In genomic region chr13:38579971-38580600, GRCm38 (mm10) we compare ENCODE assay signal across 9 mouse cellular contexts. TPM values are rescaled to one million over a fixed set of nuclear protein-coding genes. Genes with fewer than 3 reads are reported as not detected.
DNase-seq lines count a peak whose midpoint lies in the region; ATAC-seq and TF ChIP-seq lines count a peak whose summit lies in the region.
"Had no signal": no experiment of that assay in that cellular context is flagged by ENCODE, and none has a peak within 500 bp of the region (broad histone marks: within the 10 kb centered on the region; RNA-seq: fewer than 3 reads in every experiment).

No protein-coding gene starts in this region.

- no peak for DNase-seq in kidney, postnatal 25 days
- no peak for DNase-seq in liver, adult 2 months (ENCODE audit: extremely low read depth, low read depth, low spot score)
- DNase-seq in lung, postnatal 4 days, result peak; percentile 69 to 92
- DNase-seq in frontal cortex, postnatal 25 days (ENCODE audit: low spot score in 2 of 2), result no peak
- DNase-seq in forebrain, embryonic 11.5 days (ENCODE audit: low spot score), result no peak

- no peaks in the 10 kb centered on the region for H3K79me2 ChIP-seq in liver, adult 2 months (ENCODE audit: control insufficient read depth, insufficient read depth, low read length)

- 72% methylated on average over 25 of the region's 25 CpGs for WGBS in kidney, embryonic 16.5 days
- WGBS in heart, embryonic 12.5 days, result 17% methylated on average over 25 of the region's 25 CpGs
- WGBS in liver, adult 2 months, result 41% methylated on average over 25 of the region's 25 CpGs
- WGBS in forebrain, embryonic 11.5 days, result 87% methylated on average over 25 of the region's 25 CpGs

- no peaks in the 10 kb centered on the region for H3K27me3 ChIP-seq in kidney, embryonic 16.5 days (ENCODE audit: insufficient read depth, low read length)
- no peaks in the 10 kb centered on the region for H3K27me3 ChIP-seq in heart, embryonic 12.5 days (replicated peaks)
- H3K27me3 ChIP-seq in liver, adult 2 months (ENCODE audit: control insufficient read depth, insufficient read depth, low read length), result no peaks in the 10 kb centered on the region
- H3K27me3 ChIP-seq in forebrain, embryonic 11.5 days (ENCODE audit: control insufficient read depth, insufficient read depth, low read length), result no peaks in the 10 kb centered on the region
- H3K27me3 ChIP-seq: midbrain, embryonic 15.5 days had no signal

- ATAC-seq in kidney, embryonic 16.5 days (ENCODE audit: low FRiP score, low TSS enrichment), result no peak
- peak; percentile 77 for ATAC-seq in heart, embryonic 12.5 days (ENCODE audit: insufficient number of reproducible peaks, low FRiP score)
- ATAC-seq in inflammation-experienced regulatory T-cells, adult 6 months, result no peak
- no peak for ATAC-seq in forebrain, embryonic 11.5 days (replicated peaks; ENCODE audit: low FRiP score)
- ATAC-seq: midbrain, embryonic 15.5 days had no signal

- no peaks in the 10 kb centered on the region for H3K9me3 ChIP-seq in kidney, embryonic 16.5 days (ENCODE audit: low read length)
- H3K9me3 ChIP-seq in heart, embryonic 12.5 days (replicated peaks), result 0 out of 2 replicates have a peak, but pooled peaks cover 5% of the 10 kb centered on the region
- H3K9me3 ChIP-seq in forebrain, embryonic 11.5 days (ENCODE audit: control insufficient read depth, low read length), result no peaks in the 10 kb centered on the region
- H3K9me3 ChIP-seq: midbrain, embryonic 15.5 days had no signal

- H3K27ac ChIP-seq in kidney, embryonic 16.5 days (ENCODE audit: low read length), result no peak overlapping the region
- peak overlapping the region; percentile 52 for H3K27ac ChIP-seq in heart, embryonic 12.5 days (ENCODE audit: poor library complexity, severe bottlenecking)
- peak overlapping the region; percentile 33; the same call in 1 of the 2 replicates for H3K27ac ChIP-seq in liver, adult 2 months (replicated peaks; ENCODE audit: insufficient read depth, low read depth, low read length)
- no peak overlapping the region for H3K27ac ChIP-seq in forebrain, embryonic 11.5 days (ENCODE audit: low read depth, low read length)
- H3K27ac ChIP-seq: midbrain, embryonic 15.5 days had no signal

- no peaks in the 10 kb centered on the region for H3K36me3 ChIP-seq in kidney, embryonic 16.5 days (ENCODE audit: insufficient read depth, low read length)
- H3K36me3 ChIP-seq in heart, embryonic 12.5 days, result no peaks in the 10 kb centered on the region
- H3K36me3 ChIP-seq in liver, adult 2 months (ENCODE audit: control insufficient read depth, insufficient read depth, low read length), result no peaks in the 10 kb centered on the region
- H3K36me3 ChIP-seq in forebrain, embryonic 11.5 days (ENCODE audit: control insufficient read depth, insufficient read depth, low read length), result no peaks in the 10 kb centered on the region
- H3K36me3 ChIP-seq: midbrain, embryonic 15.5 days had no signal

- H3K9ac ChIP-seq in kidney, embryonic 16.5 days (replicated peaks; ENCODE audit: low read length), result no peak overlapping the region
- H3K9ac ChIP-seq in heart, embryonic 12.5 days, result no peak overlapping the region; the same call in 1 of the 2 replicates
- no peak overlapping the region for H3K9ac ChIP-seq in liver, adult 2 months (ENCODE audit: low read depth, low read length)
- no peak overlapping the region for H3K9ac ChIP-seq in forebrain, embryonic 11.5 days (ENCODE audit: low read length)
- H3K9ac ChIP-seq: midbrain, embryonic 15.5 days had no signal

- TF ChIP-seq POLR2A in liver, adult 2 months (IDR thresholded peaks at IDR 0.05; ENCODE audit: extremely low read depth, insufficient read depth, low read length), result no peak

- TF ChIP-seq CTCF in liver, adult 2 months (IDR thresholded peaks at IDR 0.05; ENCODE audit: low read depth, low read length), result no peak

- H3K4me3 ChIP-seq in kidney, embryonic 16.5 days (ENCODE audit: low read length), result no peak overlapping the region
- peak overlapping the region; percentile 34 for H3K4me3 ChIP-seq in heart, embryonic 12.5 days
- H3K4me3 ChIP-seq in liver, adult 2 months (ENCODE audit: insufficient read depth, low read depth, low read length), result no peak overlapping the region; the same call in 1 of the 2 replicates
- no peak overlapping the region for H3K4me3 ChIP-seq in forebrain, embryonic 11.5 days (ENCODE audit: low read depth, low read length)
- H3K4me3 ChIP-seq: midbrain, embryonic 15.5 days had no signal

- peak overlapping the region; percentile 24 for H3K4me2 ChIP-seq in kidney, embryonic 16.5 days (replicated peaks; ENCODE audit: low read depth, low read length)
- H3K4me2 ChIP-seq in heart, embryonic 12.5 days, result peak overlapping the region; percentile 64
- no peak overlapping the region for H3K4me2 ChIP-seq in forebrain, embryonic 11.5 days (ENCODE audit: low read depth, low read length, severe bottlenecking)
- H3K4me2 ChIP-seq: midbrain, embryonic 15.5 days had no signal

- no peaks in the 10 kb centered on the region for H3K4me1 ChIP-seq in kidney, embryonic 16.5 days (ENCODE audit: insufficient read depth, low read length)
- peaks cover 27% of the 10 kb centered on the region for H3K4me1 ChIP-seq in heart, embryonic 12.5 days (replicated peaks)
- H3K4me1 ChIP-seq in liver, adult 2 months (ENCODE audit: control insufficient read depth, insufficient read depth, low read length), result 0 out of 2 replicates have a peak, but pooled peaks cover 2% of the 10 kb centered on the region
- H3K4me1 ChIP-seq in forebrain, embryonic 11.5 days (replicated peaks; ENCODE audit: control insufficient read depth, insufficient read depth, low read length), result no peaks in the 10 kb centered on the region
- H3K4me1 ChIP-seq: midbrain, embryonic 15.5 days had no signal

RNA-seq across cellular contexts. Expression of gene Txndc5, which starts 51.5 kb away (rescaled TPM):
- polyA plus RNA-seq in kidney, embryonic 16.5 days (2015; fragmentation: Nextera tagmentation; extraction: Ambion mirVana), result 301 and 313 TPM in 2 replicates
- 254 and 258 TPM in 2 replicates for polyA plus RNA-seq in heart, embryonic 12.5 days (2016; fragmentation: Nextera tagmentation; extraction: Ambion mirVana)
- 126 and 160 TPM in 2 replicates for total RNA-seq in liver, adult 2 months (2014; rRNA removed)
- 97.9 and 104 TPM in 2 replicates for polyA plus RNA-seq in liver, adult 2 months (2012; rRNA removed)
- polyA plus RNA-seq in inflammation-experienced regulatory T-cells, adult 6 months (2017; shearing (Covaris generic)), result 10 to 100 TPM; 13.8 to 48.2 (median 18.8) TPM
- polyA plus RNA-seq in forebrain, embryonic 11.5 days (2014; fragmentation: Nextera tagmentation; extraction: Ambion mirVana), result 122 and 137 TPM in 2 replicates

RNA-seq across cellular contexts. Expression of gene Bloc1s5, which starts 54.8 kb away (rescaled TPM):
- 22.7 and 24.0 TPM in 2 replicates for polyA plus RNA-seq in kidney, embryonic 16.5 days (2015; fragmentation: Nextera tagmentation; extraction: Ambion mirVana)
- 16.9 and 17.8 TPM in 2 replicates for polyA plus RNA-seq in heart, embryonic 12.5 days (2016; fragmentation: Nextera tagmentation; extraction: Ambion mirVana)
- total RNA-seq in liver, adult 2 months (2014; rRNA removed), result 12.6 and 13.0 TPM in 2 replicates
- 7.2 and 7.8 TPM in 2 replicates for polyA plus RNA-seq in liver, adult 2 months (2012; rRNA removed)
- 1 to 10 TPM; 5.2 to 5.7 (median 5.7) TPM for polyA plus RNA-seq in inflammation-experienced regulatory T-cells, adult 6 months (2017; shearing (Covaris generic))
- 22.2 and 25.2 TPM in 2 replicates for polyA plus RNA-seq in forebrain, embryonic 11.5 days (2014; fragmentation: Nextera tagmentation; extraction: Ambion mirVana)

Comparison
In these comparisons a context has a peak if more than half of its experiments do, and no peak if none do; other contexts are left out.
1. H3K27ac ChIP-seq: peak in heart, embryonic 12.5 days (single experiment) and liver, adult 2 months (single experiment); none in kidney, embryonic 16.5 days (single experiment) and forebrain, embryonic 11.5 days (single experiment).
2. DNase-seq: peak in lung, postnatal 4 days (2 of 2); none in kidney, postnatal 25 days (0 of 2), liver, adult 2 months (single experiment), frontal cortex, postnatal 25 days (0 of 2) and forebrain, embryonic 11.5 days (single experiment).